Mouse (Mus musculus): ENCODE data around the gene Grik1.

Gene Grik1

GRCm38 (mm10) chr16:88290132-88290772, at the start of gene Grik1:
Gene Grik1, minus strand, starts transcription at chr16:88290265.
- no peak for DNase-seq

GRCm38 (mm10) chr16:88294209-88294608, 4.1 kb upstream of the Grik1 start:
- DNase-seq = no peak

DNA sequence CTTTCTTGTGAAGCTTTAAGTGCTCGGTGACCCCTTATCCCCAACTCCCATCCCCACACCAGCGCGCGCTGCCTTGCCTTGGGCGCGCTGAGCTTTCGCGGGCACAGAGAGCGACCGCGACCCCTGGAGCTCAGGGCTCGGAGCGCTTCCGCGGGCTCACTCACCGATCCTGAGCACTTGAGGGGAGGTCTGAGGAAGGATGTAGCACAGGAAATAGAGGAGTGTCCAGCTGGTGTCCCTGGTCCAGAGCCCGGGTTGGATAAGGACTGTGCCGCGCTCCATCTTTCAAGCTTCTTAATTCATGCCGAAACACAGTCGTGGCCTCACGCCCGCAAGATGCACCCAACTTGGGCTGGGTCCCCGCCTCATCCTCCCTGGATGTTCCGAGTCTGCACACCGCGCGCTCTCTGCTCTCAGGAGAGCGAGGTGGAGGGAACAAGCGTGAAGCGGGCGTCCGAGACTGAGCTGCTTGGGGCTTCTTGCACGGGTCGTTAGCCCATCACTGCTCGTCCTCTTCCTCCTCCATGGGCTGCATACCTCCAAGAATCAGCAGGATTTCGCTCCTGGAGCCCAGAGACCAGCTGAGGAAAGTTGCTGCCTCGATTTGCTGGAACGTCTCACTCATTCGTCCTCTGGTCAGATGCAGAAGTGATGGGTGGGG, 514 bp downstream of the Grik1 start:
- DNase-seq = no peak

DNA sequence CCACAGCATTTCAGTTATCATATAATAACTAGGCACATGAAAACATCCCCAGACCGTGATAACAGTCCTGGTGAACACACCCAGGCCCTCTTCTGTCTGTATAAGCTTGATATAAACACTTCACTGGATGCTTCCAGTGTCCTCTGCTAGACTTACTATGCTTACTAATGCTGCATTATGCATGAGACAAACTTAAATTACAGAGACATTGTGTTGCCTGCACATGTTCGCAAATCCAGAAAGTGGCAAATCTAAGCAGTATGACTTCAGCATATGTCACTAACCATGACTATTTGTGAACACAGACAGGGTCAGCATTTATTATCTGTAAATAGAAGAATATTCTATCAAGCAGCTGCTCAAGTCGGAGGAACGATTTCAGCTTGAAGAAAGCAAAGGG, 31.7 kb downstream of the Grik1 start:
- DNase-seq = no peak

DNA sequence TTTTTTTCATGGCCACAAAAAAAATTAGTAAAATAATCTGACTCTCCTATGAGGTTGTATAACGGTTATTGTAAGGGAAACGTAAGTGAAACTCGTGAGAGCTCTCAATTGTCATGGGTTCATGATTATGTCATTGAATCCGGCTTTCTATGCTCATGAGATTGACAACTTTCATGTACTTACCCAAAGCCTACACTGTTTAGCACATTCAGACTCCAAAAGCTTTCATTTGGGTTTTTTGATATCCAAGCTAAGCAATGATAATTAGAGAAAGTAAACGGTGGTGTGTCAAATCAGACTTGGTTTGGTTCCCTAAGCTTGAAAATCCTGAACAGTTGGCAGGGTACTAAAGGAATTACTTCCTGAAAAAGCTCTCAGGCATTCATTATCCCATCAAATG, 33.0 kb downstream of the Grik1 start:
- no peak for DNase-seq

DNA sequence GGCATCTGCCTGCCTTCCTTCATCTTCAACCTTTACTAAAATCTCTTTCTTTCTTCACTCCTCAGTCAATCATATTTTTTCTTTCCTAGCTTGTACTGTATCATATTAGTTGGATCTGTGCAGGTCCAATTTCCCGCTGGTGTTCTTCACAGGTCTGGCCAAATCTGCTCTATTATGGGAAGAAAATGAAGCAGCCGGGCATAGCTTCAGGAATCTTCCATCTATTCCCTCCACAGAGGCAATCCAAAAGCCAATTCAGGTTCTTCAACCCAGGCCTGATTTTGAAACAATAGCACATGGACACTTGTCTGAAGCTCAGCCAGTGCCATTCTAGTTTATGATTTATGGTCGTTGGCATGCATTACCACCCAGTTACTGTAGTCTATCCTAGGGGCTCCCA, 34.0 kb downstream of the Grik1 start:
- DNase-seq = no peak

- DNase-seq = no peak
Measured at GRCm38 (mm10) chr16:88252676-88253075, 37.4 kb downstream of the Grik1 start.

GRCm38 (mm10) chr16:88251049-88251448, 39.0 kb downstream of the Grik1 start:
- DNase-seq = no peak

GRCm38 (mm10) chr16:88249825-88250224, 40.2 kb downstream of the Grik1 start:
- DNase-seq = no peak

GRCm38 (mm10) chr16:88247586-88247985, 42.5 kb downstream of the Grik1 start:
- no peak for DNase-seq

GRCm38 (mm10) chr16:88244658-88245057, 45.4 kb downstream of the Grik1 start:
- DNase-seq = no peak

DNA sequence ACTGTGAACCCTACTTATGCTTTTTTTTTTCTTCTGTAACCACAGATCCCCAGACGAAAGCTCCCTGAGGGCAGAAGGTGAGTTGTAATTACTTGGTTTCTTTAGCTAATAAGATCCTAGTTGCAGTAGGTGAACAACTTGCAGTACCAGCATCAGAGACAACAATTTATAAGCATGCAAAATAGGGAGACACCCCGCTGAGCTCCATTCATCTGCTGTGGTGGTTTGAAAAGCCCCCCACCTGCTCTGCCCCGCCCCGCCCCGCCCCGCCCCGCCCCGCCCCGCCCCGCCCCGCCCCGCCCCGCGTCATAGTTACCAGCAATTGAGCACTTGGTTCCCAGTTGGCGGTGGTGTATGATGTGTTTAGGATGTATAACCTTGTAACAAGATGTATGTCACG, 64.4 kb downstream of the Grik1 start:
- no peak for DNase-seq

DNA sequence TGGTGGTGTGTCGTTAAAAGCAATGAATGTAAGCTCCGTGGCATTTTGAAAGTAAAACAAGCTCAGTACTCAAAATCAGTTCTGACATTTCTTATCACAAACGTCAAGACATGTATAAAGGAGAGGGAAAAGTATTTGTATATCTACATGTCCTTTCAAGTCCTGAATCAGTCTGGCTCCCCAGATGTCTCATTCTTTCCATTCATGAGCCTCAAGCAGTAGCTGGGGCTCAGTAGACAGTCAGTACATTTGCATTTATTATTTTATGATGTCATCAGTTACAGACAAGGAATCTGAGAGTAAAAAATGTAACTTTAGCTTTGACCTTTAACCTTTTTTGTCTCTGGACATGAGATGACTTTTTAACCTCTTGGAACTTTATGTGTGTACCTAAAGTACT, 68.1 kb downstream of the Grik1 start:
- no peak for DNase-seq

GRCm38 (mm10) chr16:88212531-88212930, 77.5 kb downstream of the Grik1 start:
- no peak for DNase-seq

DNA sequence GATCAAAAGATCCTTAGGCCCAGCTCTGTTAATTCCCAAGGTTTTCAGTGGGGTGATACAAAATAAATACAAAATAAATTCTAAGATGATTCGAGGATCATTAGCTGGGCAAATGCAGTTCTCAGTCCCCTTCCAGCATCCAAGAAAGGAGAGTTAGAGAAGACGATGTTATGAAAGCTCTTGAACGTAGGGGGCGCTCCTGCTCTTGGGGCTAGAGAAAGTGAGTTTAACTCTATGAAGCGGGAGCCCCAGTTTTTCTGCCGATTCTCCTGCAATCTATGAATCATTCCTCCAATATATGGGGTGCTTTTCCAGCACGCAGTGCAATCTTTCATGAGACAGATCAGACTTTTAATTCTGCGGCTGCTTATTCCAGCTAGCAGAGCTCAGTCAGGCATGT, 78.2 kb downstream of the Grik1 start:
- DNase-seq = peak; percentile 4

DNA sequence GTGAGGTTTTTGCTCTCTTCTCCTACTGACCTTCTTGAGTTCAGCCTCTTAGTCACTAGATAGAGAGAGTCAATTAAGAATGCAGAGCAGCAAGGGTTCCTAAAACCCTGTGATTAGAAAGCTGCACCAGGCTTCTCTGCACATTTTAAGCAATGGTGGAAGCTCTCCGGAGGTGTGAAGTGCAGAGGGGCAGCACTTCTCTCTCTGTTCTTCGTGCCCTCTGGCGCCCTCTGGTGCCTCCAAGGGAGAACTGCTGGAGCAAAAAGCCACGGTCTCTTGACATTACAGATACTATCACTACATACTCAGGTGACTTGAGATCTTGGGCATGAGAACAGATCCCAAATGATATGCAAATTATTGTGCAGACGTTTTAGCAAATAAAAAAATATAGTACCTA, 85.7 kb downstream of the Grik1 start:
- peak; percentile 38 for DNase-seq

GRCm38 (mm10) chr16:88203985-88204384, 86.1 kb downstream of the Grik1 start:
- DNase-seq = no peak

GRCm38 (mm10) chr16:88187433-88188037, 102.5 kb downstream of the Grik1 start:
- DNase-seq = no peak

DNA sequence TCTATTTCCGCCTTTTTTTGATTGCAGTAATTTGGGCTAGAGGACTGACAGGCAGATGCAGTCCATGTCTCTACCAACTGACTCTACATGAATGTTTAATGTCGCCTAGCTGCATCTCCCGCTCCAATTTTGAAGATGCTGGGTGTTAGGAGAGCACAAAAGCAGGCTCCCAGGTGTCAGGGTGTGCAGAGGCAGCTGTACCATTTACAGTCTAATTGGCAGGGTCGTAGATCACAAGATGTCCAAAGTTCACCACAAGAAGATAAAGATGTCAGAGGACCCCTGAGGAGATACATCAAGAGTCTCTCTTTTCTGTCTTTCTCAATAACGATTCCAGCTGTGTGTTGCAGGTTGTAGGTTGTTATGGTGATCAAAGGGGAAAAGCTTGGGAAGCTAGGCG, 111.3 kb downstream of the Grik1 start:
- no peak for DNase-seq

DNA sequence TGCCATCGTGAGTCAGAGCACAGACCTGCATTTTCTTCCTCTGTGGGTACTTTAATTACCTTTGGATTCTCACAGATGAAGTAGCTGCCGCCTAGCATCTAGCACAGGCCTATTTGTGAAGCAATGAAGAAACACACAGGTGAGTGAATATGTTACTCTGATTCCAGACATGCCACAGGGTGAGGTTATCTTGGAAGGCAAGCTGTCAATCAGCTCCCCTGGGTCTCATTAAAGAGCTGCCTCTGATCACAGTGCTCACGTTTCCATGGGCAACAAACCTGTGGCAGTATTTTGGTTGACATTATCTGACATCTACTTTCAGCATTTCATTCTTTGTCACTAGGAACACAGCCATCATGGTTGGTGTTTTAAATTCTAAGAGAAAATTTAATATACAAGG, 112.7 kb downstream of the Grik1 start:
- DNase-seq = no peak

- peak; percentile 4 for DNase-seq
Measured at GRCm38 (mm10) chr16:88174083-88174721, 115.9 kb downstream of the Grik1 start.

GRCm38 (mm10) chr16:88166547-88166946, 123.5 kb downstream of the Grik1 start:
- no peak for DNase-seq

DNA sequence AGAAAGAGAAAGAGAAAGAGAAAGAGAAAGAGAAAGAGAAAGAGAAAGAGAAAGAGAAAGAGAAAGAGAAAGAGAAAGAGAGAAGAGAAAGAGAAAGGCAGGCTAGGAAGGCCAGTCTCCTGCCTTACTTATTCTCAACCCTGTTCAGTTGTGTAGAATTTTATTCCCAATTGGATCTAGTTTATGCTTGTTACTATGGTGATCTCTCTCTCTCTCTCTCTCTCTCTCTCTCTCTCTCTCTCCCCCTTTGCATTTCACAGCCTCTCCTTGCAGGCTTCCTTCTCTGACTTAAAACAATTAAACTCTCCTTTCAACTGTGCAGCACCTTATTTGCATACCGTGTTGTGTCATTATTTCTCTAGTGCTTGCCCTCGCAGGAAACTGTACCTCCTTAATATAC, 147.5 kb downstream of the Grik1 start:
- no peak for DNase-seq

GRCm38 (mm10) chr16:88142136-88142535, 147.9 kb downstream of the Grik1 start:
- no peak for DNase-seq

All from cerebellum, adult 9-10 months (tissue).